Mouse (Mus musculus) cerebellum, postnatal 14 days (tissue): Measurements from ENCODE around the gene Kcnd3.

Experiments
- DNase-seq, 2 experiments: peaks; one replicate each; pipeline ENCODE4 v3.0.0; 2021; ENCODE audit warnings: mixed read lengths in 2 of 2

Gene Kcnd3

GRCm38 (mm10) chr3:105529700-105530099 lies 77.6 kb downstream of the Kcnd3 start:
- peak in 1 of 2 experiments; percentile 14 for DNase-seq

GRCm38 (mm10) chr3:105530363-105531130 lies 78.4 kb downstream of the Kcnd3 start:
- DNase-seq: peak; percentile 80 to 85

- no peak for DNase-seq
Measured at GRCm38 (mm10) chr3:105538406-105538805, 86.3 kb downstream of the Kcnd3 start.

- DNase-seq: peak; percentile 71 to 79
Measured at GRCm38 (mm10) chr3:105538819-105539607, 86.9 kb downstream of the Kcnd3 start.

- DNase-seq: no peak
Measured at GRCm38 (mm10) chr3:105542741-105543140, 90.6 kb downstream of the Kcnd3 start.

- DNase-seq: no peak
Measured at GRCm38 (mm10) chr3:105544106-105544505, 92.0 kb downstream of the Kcnd3 start.

- DNase-seq: peak in 1 of 2 experiments; percentile 29
Measured at GRCm38 (mm10) chr3:105546611-105547071, 94.5 kb downstream of the Kcnd3 start.

GRCm38 (mm10) chr3:105548074-105548771 lies 96.1 kb downstream of the Kcnd3 start:
- DNase-seq: no peak

- no peak for DNase-seq
Measured at GRCm38 (mm10) chr3:105559456-105559855, 107.3 kb downstream of the Kcnd3 start.

- no peak for DNase-seq
Measured at GRCm38 (mm10) chr3:105566973-105567372, 114.8 kb downstream of the Kcnd3 start.

GRCm38 (mm10) chr3:105567472-105567871 lies 115.3 kb downstream of the Kcnd3 start:
- no peak for DNase-seq

- DNase-seq: no peak
Measured at GRCm38 (mm10) chr3:105568403-105568802, 116.3 kb downstream of the Kcnd3 start.

GRCm38 (mm10) chr3:105568851-105569250 lies 116.7 kb downstream of the Kcnd3 start:
- no peak for DNase-seq

GRCm38 (mm10) chr3:105569310-105569752 lies 117.2 kb downstream of the Kcnd3 start:
- no peak for DNase-seq

GRCm38 (mm10) chr3:105569950-105570349 lies 117.8 kb downstream of the Kcnd3 start:
- peak; percentile 55 to 57 for DNase-seq

GRCm38 (mm10) chr3:105570818-105571217 lies 118.7 kb downstream of the Kcnd3 start:
- DNase-seq: no peak

- DNase-seq: no peak
Measured at GRCm38 (mm10) chr3:105571944-105572343, 119.8 kb downstream of the Kcnd3 start.

GRCm38 (mm10) chr3:105573156-105573555 lies 121.0 kb downstream of the Kcnd3 start:
- DNase-seq: no peak

GRCm38 (mm10) chr3:105578320-105578719 lies 126.2 kb downstream of the Kcnd3 start:
- no peak for DNase-seq

GRCm38 (mm10) chr3:105581119-105581518 lies 129.0 kb downstream of the Kcnd3 start:
- no peak for DNase-seq

GRCm38 (mm10) chr3:105585734-105586159 lies 133.6 kb downstream of the Kcnd3 start:
- DNase-seq: peak; percentile 74 to 78

GRCm38 (mm10) chr3:105590056-105590672 lies 138.0 kb downstream of the Kcnd3 start:
- peak in 1 of 2 experiments; percentile 29 for DNase-seq
